Mouse (Mus musculus) MEL (cell line): ENCODE results near the gene 4921539E11Rik. TPM values are rescaled to one million over a fixed set of nuclear protein-coding genes. Genes with fewer than 3 reads are reported as not detected.

Experiments
- DNase-seq: peaks from one replicate; pipeline ENCODE4 v3.0.0; 2011; ENCODE audit warnings: low read depth, low spot score
- H3K27ac ChIP-seq: 2 replicates; pipeline ENCODE4 v1.5.1; 2012; ENCODE audit warnings: low read depth, mild to moderate bottlenecking, control low read depth, low read length, moderate library complexity; ENCODE audit not compliant: control insufficient read depth
- H3K27me3 ChIP-seq, 2 experiments: fragments of 150-350 bp in 1 of 2; sonication (generic) in 1 of 2; 2 replicates each; pipeline ENCODE4 v1.6.1; 2012; ENCODE audit warnings: low read length in 2 of 2, mild to moderate bottlenecking in 2 of 2, improper control_type of control experiment in 1 of 2, moderate library complexity in 1 of 2; ENCODE audit not compliant: insufficient read depth in 2 of 2, control insufficient read depth in 1 of 2
- H3K36me3 ChIP-seq, 2 experiments: 2 replicates each; pipeline ENCODE4 v1.6.1; 2012 to 2014; ENCODE audit warnings: low read length in 2 of 2, improper control_type of control experiment in 1 of 2, inconsistent platforms in 1 of 2, mild to moderate bottlenecking in 1 of 2; ENCODE audit not compliant: insufficient read depth in 2 of 2, control insufficient read depth in 1 of 2
- H3K4me1 ChIP-seq, 2 experiments: fragments of 150-350 bp in 1 of 2; sonication (generic) in 1 of 2; 2 replicates each; pipeline ENCODE4 v1.6.1; 2012; ENCODE audit warnings: low read length in 2 of 2, improper control_type of control experiment in 1 of 2, mild to moderate bottlenecking in 1 of 2; ENCODE audit not compliant: insufficient read depth in 2 of 2, control insufficient read depth in 1 of 2
- H3K4me3 ChIP-seq, 2 experiments: fragments of 150-350 bp in 1 of 2; sonication (generic) in 1 of 2; 2 replicates each; pipeline ENCODE4 v1.5.1; 2012; ENCODE audit warnings: low read depth in 2 of 2, low read length in 2 of 2, mild to moderate bottlenecking in 2 of 2, moderate library complexity in 2 of 2, control low read depth in 1 of 2, improper control_type of control experiment in 1 of 2; ENCODE audit not compliant: control insufficient read depth in 1 of 2, insufficient read depth in 1 of 2
- H3K79me2 ChIP-seq: 2 replicates; pipeline ENCODE4 v1.6.1; 2012; ENCODE audit warnings: mild to moderate bottlenecking, low read length, moderate library complexity; ENCODE audit not compliant: control insufficient read depth, poor library complexity, insufficient read depth
- H3K9ac ChIP-seq: 2 replicates; pipeline ENCODE4 v1.6.1; 2012; ENCODE audit warnings: low read depth, mild to moderate bottlenecking, control low read depth, low read length, moderate library complexity; ENCODE audit not compliant: control insufficient read depth, poor library complexity, severe bottlenecking
- H3K9me3 ChIP-seq: fragments of 150-350 bp; sonication (generic); replicated peaks from 2 replicates; pipeline ENCODE4 v1.6.1; 2012; ENCODE audit warnings: mild to moderate bottlenecking, low read length, improper control_type of control experiment, moderate library complexity; ENCODE audit not compliant: insufficient read depth
- CHD1 ChIP-seq: IDR thresholded peaks from 2 replicates; pipeline ENCODE4 v1.6.1; 2012; ENCODE audit warnings: low read depth, mild to moderate bottlenecking, inconsistent platforms, low read length, improper control_type of control experiment
- CHD2 ChIP-seq: IDR thresholded peaks from 2 replicates; pipeline ENCODE4 v1.6.1; 2011; ENCODE audit warnings: low read length, improper control_type of control experiment
- CTCF ChIP-seq, 3 experiments: IDR thresholded peaks in 2 of 3; conservative IDR thresholded peaks in 1 of 3; 2 replicates each; pipeline ENCODE4 v1.5.1; 2011 to 2012; ENCODE audit warnings: low read length in 3 of 3, low read depth in 2 of 3, mild to moderate bottlenecking in 2 of 3, improper control_type of control experiment in 1 of 3, inconsistent platforms in 1 of 3, mixed read lengths in 1 of 3, moderate library complexity in 1 of 3; ENCODE audit not compliant: control insufficient read depth in 1 of 3, insufficient read depth in 1 of 3, poor library complexity in 1 of 3, severe bottlenecking in 1 of 3
- E2F4 ChIP-seq: IDR thresholded peaks from 2 replicates; pipeline ENCODE4 v1.6.1; 2011; ENCODE audit warnings: low read depth, low read length, improper control_type of control experiment, borderline replicate concordance
- ELF1 ChIP-seq: IDR thresholded peaks from 2 replicates; pipeline ENCODE4 v1.6.1; 2014; ENCODE audit warnings: low read depth, mild to moderate bottlenecking, inconsistent platforms, low read length, improper control_type of control experiment, moderate library complexity
- GABPA ChIP-seq: IDR thresholded peaks from 2 replicates; pipeline ENCODE4 v1.6.1; 2012; ENCODE audit warnings: low read depth, mild to moderate bottlenecking, inconsistent platforms, low read length, improper control_type of control experiment, moderate library complexity
- HCFC1 ChIP-seq: IDR thresholded peaks from 2 replicates; pipeline ENCODE4 v1.6.1; 2012; ENCODE audit warnings: low read depth, mild to moderate bottlenecking, inconsistent platforms, low read length, improper control_type of control experiment, moderate library complexity
- JUND ChIP-seq: IDR thresholded peaks from 2 replicates; pipeline ENCODE4 v1.6.1; 2011; ENCODE audit warnings: low read depth, mild to moderate bottlenecking, improper control_type of control experiment, low read length
- MAFK ChIP-seq: IDR thresholded peaks from 2 replicates; pipeline ENCODE4 v1.6.1; 2011; ENCODE audit warnings: low read depth, mild to moderate bottlenecking, low read length, improper control_type of control experiment, borderline replicate concordance
- MAX ChIP-seq: IDR thresholded peaks from 2 replicates; pipeline ENCODE4 v1.6.1; 2011; ENCODE audit warnings: low read length, improper control_type of control experiment
- MEF2A ChIP-seq: IDR thresholded peaks from 2 replicates; pipeline ENCODE4 v1.6.1; 2014; ENCODE audit warnings: low read depth, mild to moderate bottlenecking, inconsistent platforms, low read length, improper control_type of control experiment; ENCODE audit not compliant: poor library complexity, insufficient replicate concordance, severe bottlenecking; ENCODE audit errors: extremely low read depth
- NELFE ChIP-seq: IDR thresholded peaks from 2 replicates; pipeline ENCODE4 v1.6.1; 2011; ENCODE audit warnings: low read depth, low read length, improper control_type of control experiment
- POLR2AphosphoS2 ChIP-seq: IDR thresholded peaks from 2 replicates; pipeline ENCODE4 v1.6.1; 2011; ENCODE audit warnings: low read length, improper control_type of control experiment
- POLR2AphosphoS5 ChIP-seq: IDR thresholded peaks from 2 replicates; pipeline ENCODE4 v1.6.1; 2012; ENCODE audit warnings: low read depth, borderline replicate concordance, mild to moderate bottlenecking, inconsistent platforms, low read length, moderate library complexity, mixed read lengths
- RAD21 ChIP-seq: IDR thresholded peaks from 2 replicates; pipeline ENCODE4 v1.6.1; 2011; ENCODE audit warnings: mild to moderate bottlenecking, low read depth, low read length, improper control_type of control experiment
- RCOR1 ChIP-seq: IDR thresholded peaks from 2 replicates; pipeline ENCODE4 v1.6.1; 2012; ENCODE audit warnings: low read depth, mild to moderate bottlenecking, inconsistent platforms, low read length, improper control_type of control experiment
- TCF12 ChIP-seq: IDR thresholded peaks from 2 replicates; pipeline ENCODE4 v1.6.1; 2014; ENCODE audit warnings: low read depth, mild to moderate bottlenecking, inconsistent platforms, low read length, improper control_type of control experiment, moderate library complexity
- UBTF ChIP-seq: IDR thresholded peaks from 2 replicates; pipeline ENCODE4 v1.6.1; 2012; ENCODE audit warnings: low read depth, mild to moderate bottlenecking, inconsistent platforms, low read length, improper control_type of control experiment, moderate library complexity, borderline replicate concordance; ENCODE audit not compliant: insufficient read depth
- USF1 ChIP-seq: IDR thresholded peaks from 2 replicates; pipeline ENCODE4 v1.6.1; 2014; ENCODE audit warnings: low read depth, mild to moderate bottlenecking, inconsistent platforms, low read length, improper control_type of control experiment, moderate library complexity
- USF2 ChIP-seq, 2 experiments: IDR thresholded peaks; 2 replicates each; pipeline ENCODE4 v1.6.1; 2011 to 2012; ENCODE audit warnings: improper control_type of control experiment in 2 of 2, low read length in 2 of 2, borderline replicate concordance in 1 of 2, inconsistent platforms in 1 of 2, low read depth in 1 of 2, mild to moderate bottlenecking in 1 of 2; ENCODE audit not compliant: insufficient read depth in 1 of 2
- ZKSCAN1 ChIP-seq: IDR thresholded peaks from 2 replicates; pipeline ENCODE4 v1.6.1; 2012; ENCODE audit warnings: low read depth, mild to moderate bottlenecking, inconsistent platforms, low read length, improper control_type of control experiment, moderate library complexity
- ZMIZ1 ChIP-seq: IDR thresholded peaks from 2 replicates; pipeline ENCODE4 v1.6.1; 2012; ENCODE audit warnings: low read depth, mild to moderate bottlenecking, inconsistent platforms, low read length, improper control_type of control experiment, moderate library complexity
- ZNF384 ChIP-seq: IDR thresholded peaks from 2 replicates; pipeline ENCODE4 v1.6.1; 2012; ENCODE audit warnings: low read depth, mild to moderate bottlenecking, inconsistent platforms, low read length, improper control_type of control experiment
- polyA plus RNA-seq, 2 experiments: library from polyadenylated mRNA; stranded (reverse) in 1 of 2; unstranded in 1 of 2; fragments of >175 nt in 1 of 2; fragments of >200 nt in 1 of 2; gene quantifications; 2 replicates each; pipeline versions ENCODE4 v1.2.1 to v1.2.4; 2012; ENCODE audit warnings: low replicate concordance in 2 of 2, low read depth in 1 of 2; ENCODE audit not compliant: insufficient read length in 2 of 2, insufficient read depth in 1 of 2, missing spikeins in 1 of 2
- total RNA-seq: library from RNA; depleted of rRNA; stranded (reverse); fragments of 300-350 nt; gene quantifications from 2 replicates; pipeline ENCODE4 v1.2.3, GENCODE M21; 2012

4921539E11Rik gene
- total and polyA plus RNA-seq, 3 experiments: not detected

DNA sequence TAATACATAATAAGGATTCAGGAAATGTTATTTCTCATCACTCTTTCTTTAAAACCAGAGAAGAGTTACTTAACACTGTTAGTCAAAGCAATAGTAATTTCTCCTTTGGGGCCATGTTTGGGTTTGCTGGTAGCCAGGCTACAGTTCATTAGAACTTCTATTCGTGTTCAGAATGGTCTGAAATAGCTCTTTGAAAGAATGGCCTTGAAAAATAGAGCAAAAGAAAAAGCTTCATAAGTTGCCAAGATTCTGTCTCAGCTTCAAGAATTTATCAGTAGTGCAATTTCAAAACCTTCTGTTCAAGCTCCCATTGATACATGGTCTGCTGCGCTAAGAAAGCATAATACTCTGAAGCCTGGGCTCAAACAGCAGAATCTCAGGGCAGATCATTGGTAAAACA is 87.0 kb downstream of the 4921539E11Rik start:
- no peaks in the 10 kb centered on the region for H3K79me2 ChIP-seq
- H3K36me3 ChIP-seq: peaks cover 2 to 4% of the 10 kb centered on the region in 2 experiments
- no peak for TF ChIP-seq TCF12
- TF ChIP-seq CHD1: no peak
- TF ChIP-seq RCOR1: no peak
- no peak for TF ChIP-seq USF1
- no peak for TF ChIP-seq CTCF (IDR thresholded peaks at IDR 0.05 in 2 of 3, conservative IDR thresholded peaks at IDR 0.05 in 1 of 3; ENCODE audit: control insufficient read depth in 1 of 3, insufficient read depth in 1 of 3, low read depth in 2 of 3, low read length in 3 of 3, poor library complexity in 1 of 3, severe bottlenecking in 1 of 3)
- TF ChIP-seq HCFC1: no peak
- no peak for TF ChIP-seq POLR2AphosphoS5
- no peak for TF ChIP-seq RAD21
- no peak for TF ChIP-seq E2F4
- no peak for TF ChIP-seq GABPA
- TF ChIP-seq MAX: no peak
- TF ChIP-seq USF2 (IDR thresholded peaks at IDR 0.05; ENCODE audit: borderline replicate concordance in 1 of 2, insufficient read depth in 1 of 2, low read depth in 1 of 2, low read length in 2 of 2): no peak
- no peak for TF ChIP-seq UBTF
- TF ChIP-seq JUND: no peak
- no peak for TF ChIP-seq ZMIZ1
- TF ChIP-seq MEF2A: no peak
- no peak for TF ChIP-seq NELFE
- H3K9me3 ChIP-seq: no peaks in the 10 kb centered on the region
- no peak overlapping the region for H3K9ac ChIP-seq
- H3K4me3 ChIP-seq: no peak overlapping the region
- no peak overlapping the region for H3K27ac ChIP-seq
- peaks cover under 1 to 4% of the 10 kb centered on the region in 2 experiments; a peak in 2 of 4 replicates for H3K4me1 ChIP-seq
- DNase-seq: no peak
- no peaks in the 10 kb centered on the region for H3K27me3 ChIP-seq

DNA sequence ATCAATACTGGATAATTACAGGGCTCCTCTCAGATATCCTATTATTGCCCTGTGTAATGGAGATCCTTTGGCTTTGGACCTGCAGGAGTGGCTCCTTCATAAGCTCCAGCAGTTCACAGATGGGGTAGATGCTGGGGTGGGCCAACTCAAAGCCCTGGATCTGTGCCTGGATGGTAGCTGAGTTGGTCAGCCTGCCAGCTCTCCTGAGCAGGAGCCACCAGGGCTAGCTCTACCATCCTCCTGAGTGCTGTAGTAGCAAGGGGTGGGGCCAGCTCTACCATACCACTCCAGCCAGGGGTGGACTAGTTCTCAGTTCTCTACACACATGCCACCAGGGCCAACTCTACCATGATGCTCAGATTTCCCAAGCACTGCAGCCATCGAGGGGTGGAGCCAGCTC is 90.6 kb downstream of the 4921539E11Rik start:
- Histone ChIP-seq H3K9ac (no peak overlapping the region), H3K36me3 (peaks cover 0 to 2% of the 10 kb centered on the region in 2 experiments; a peak in 2 of 4 replicates), H3K4me1 (no peaks in the 10 kb centered on the region), H3K4me3 (no peak overlapping the region), H3K27me3 (no peaks in the 10 kb centered on the region), H3K79me2 (no peaks in the 10 kb centered on the region), H3K27ac (no peak overlapping the region), H3K9me3 (no peaks in the 10 kb centered on the region)
- no peak for DNase-seq
- TF ChIP-seq MAX: no peak
- no peak for TF ChIP-seq CHD1
- TF ChIP-seq NELFE: no peak
- no peak for TF ChIP-seq MEF2A
- TF ChIP-seq RAD21: no peak
- no peak for TF ChIP-seq ZNF384
- TF ChIP-seq CHD2: no peak
- TF ChIP-seq ELF1: no peak
- no peak for TF ChIP-seq ZKSCAN1
- TF ChIP-seq POLR2AphosphoS2: no peak
- TF ChIP-seq MAFK: no peak
